Comparison of ENCODE assay signal across 9 mouse cellular contexts in genomic region chr2:31346096-31346495, GRCm38 (mm10). TPM values are rescaled to one million over a fixed set of nuclear protein-coding genes. Genes with fewer than 3 reads are reported as not detected.
A peak's percentile ranks its signal among the peaks of the same experiment; 100 is the strongest.
DNase-seq lines count a peak whose midpoint lies in the region; ATAC-seq and TF ChIP-seq lines count a peak whose summit lies in the region.
"Had no signal": no experiment of that assay in that cellular context is flagged by ENCODE, and none has a peak within 500 bp of the region (broad histone marks: within the 10 kb centered on the region; RNA-seq: fewer than 3 reads in every experiment).

No protein-coding gene starts in this region.

- no peak overlapping the region for H3K27ac ChIP-seq in kidney, postnatal 0 days
- no peak overlapping the region for H3K27ac ChIP-seq in kidney, embryonic 16.5 days (ENCODE audit: low read length)
- no peak overlapping the region for H3K27ac ChIP-seq in hindbrain, embryonic 13.5 days
- H3K27ac ChIP-seq: embryonic facial prominence, embryonic 13.5 days had no signal

- no peak overlapping the region for H3K4me3 ChIP-seq in kidney, postnatal 0 days (replicated peaks; ENCODE audit: low read depth, low read length)
- H3K4me3 ChIP-seq in kidney, embryonic 16.5 days (ENCODE audit: low read length), result no peak overlapping the region
- H3K4me3 ChIP-seq in hindbrain, embryonic 13.5 days, result no peak overlapping the region
- H3K4me3 ChIP-seq: embryonic facial prominence, embryonic 13.5 days had no signal

- no peaks in the 10 kb centered on the region for H3K27me3 ChIP-seq in kidney, postnatal 0 days (ENCODE audit: insufficient read depth, low read length)
- no peaks in the 10 kb centered on the region for H3K27me3 ChIP-seq in kidney, embryonic 16.5 days (ENCODE audit: insufficient read depth, low read length)
- H3K27me3 ChIP-seq in hindbrain, embryonic 13.5 days, result peaks cover 30% of the 10 kb centered on the region
- H3K27me3 ChIP-seq: embryonic facial prominence, embryonic 13.5 days had no signal

- no peaks in the 10 kb centered on the region for H3K36me3 ChIP-seq in kidney, postnatal 0 days (ENCODE audit: insufficient read depth, low read length)
- no peaks in the 10 kb centered on the region for H3K36me3 ChIP-seq in kidney, embryonic 16.5 days (ENCODE audit: insufficient read depth, low read length)
- no peaks in the 10 kb centered on the region for H3K36me3 ChIP-seq in hindbrain, embryonic 13.5 days
- H3K36me3 ChIP-seq: embryonic facial prominence, embryonic 13.5 days had no signal

- H3K9me3 ChIP-seq in kidney, postnatal 0 days (replicated peaks; ENCODE audit: low read length), result no peaks in the 10 kb centered on the region
- no peaks in the 10 kb centered on the region for H3K9me3 ChIP-seq in kidney, embryonic 16.5 days (ENCODE audit: low read length)
- no peaks in the 10 kb centered on the region for H3K9me3 ChIP-seq in hindbrain, embryonic 13.5 days
- H3K9me3 ChIP-seq: embryonic facial prominence, embryonic 13.5 days had no signal

- H3K4me1 ChIP-seq in kidney, postnatal 0 days (replicated peaks; ENCODE audit: insufficient read depth, low read length), result no peaks in the 10 kb centered on the region
- H3K4me1 ChIP-seq in kidney, embryonic 16.5 days (ENCODE audit: insufficient read depth, low read length), result no peaks in the 10 kb centered on the region
- H3K4me1 ChIP-seq in hindbrain, embryonic 13.5 days (replicated peaks), result no peaks in the 10 kb centered on the region

- no peak for TF ChIP-seq CTCF in kidney, postnatal 0 days (IDR thresholded peaks at IDR 0.05; ENCODE audit: low read depth)

- WGBS in kidney, postnatal 0 days, result 32% methylated on average over 12 of the region's 12 CpGs
- 28% methylated on average over 12 of the region's 12 CpGs for WGBS in kidney, embryonic 16.5 days
- 50% methylated on average over 12 of the region's 12 CpGs for WGBS in hindbrain, embryonic 13.5 days

- peak; percentile 85 for DNase-seq in kidney, postnatal 0 days (ENCODE audit: low spot score)
- DNase-seq in adrenal gland, adult 18-20 months (ENCODE audit: low spot score in 2 of 2), result peak; percentile 42 to 56
- DNase-seq in hindlimb bud, embryonic 11.5 days (ENCODE audit: extremely low spot score, low read depth, low spot score), result peak; percentile 64
- DNase-seq in ovary, postnatal 10 days (ENCODE audit: low spot score), result peak; percentile 32
- DNase-seq in cerebellum, adult 9-10 months, result no peak

- no peak overlapping the region for H3K9ac ChIP-seq in kidney, postnatal 0 days (ENCODE audit: low read depth, low read length)
- H3K9ac ChIP-seq in kidney, embryonic 16.5 days (replicated peaks; ENCODE audit: low read length), result no peak overlapping the region
- H3K9ac ChIP-seq in hindbrain, embryonic 13.5 days, result no peak overlapping the region
- H3K9ac ChIP-seq: embryonic facial prominence, embryonic 13.5 days had no signal

- ATAC-seq in kidney, postnatal 0 days (replicated peaks; ENCODE audit: low FRiP score, low read depth), result no peak; the same call in 1 of the 2 replicates
- no peak for ATAC-seq in kidney, embryonic 16.5 days (ENCODE audit: low FRiP score, low TSS enrichment)
- ATAC-seq in erythroblast, adult 5-6 weeks (replicated peaks; ENCODE audit: low FRiP score, poor library complexity, severe bottlenecking), result no peak
- no peak for ATAC-seq in hindbrain, embryonic 13.5 days (ENCODE audit: low FRiP score)

- no peak overlapping the region for H3K4me2 ChIP-seq in kidney, postnatal 0 days (ENCODE audit: low read length)
- no peak overlapping the region for H3K4me2 ChIP-seq in kidney, embryonic 16.5 days (replicated peaks; ENCODE audit: low read depth, low read length)
- H3K4me2 ChIP-seq in hindbrain, embryonic 13.5 days, result no peak overlapping the region
- H3K4me2 ChIP-seq: embryonic facial prominence, embryonic 13.5 days had no signal

RNA-seq across cellular contexts. Expression of gene Hmcn2, which starts 31.9 kb away (rescaled TPM):
- 0.68 and 1.0 TPM in 2 replicates for polyA plus RNA-seq in kidney, postnatal 0 days (2015; fragmentation: Nextera tagmentation; extraction: Ambion mirVana)
- 0.24 and 0.34 TPM in 2 replicates for polyA plus RNA-seq in kidney, embryonic 16.5 days (2015; fragmentation: Nextera tagmentation; extraction: Ambion mirVana)
- 1 to 10 TPM in 1 of 2 experiments, under 1 TPM in 1; 0.73 to 1.5 TPM for total RNA-seq in adrenal gland, adult 18-20 months (2021)
- not detected in 2 replicates for total RNA-seq in erythroblast, adult 5-6 weeks (2015; ENCODE audit: low replicate concordance)
- total RNA-seq in erythroblast, adult 5-6 weeks (2017; ENCODE audit: low replicate concordance), result not detected in 2 replicates
- polyA plus RNA-seq in hindbrain, embryonic 13.5 days (2015; fragmentation: Nextera tagmentation; extraction: Ambion mirVana), result 0.12 and 0.19 TPM in 2 replicates
- polyA plus RNA-seq: embryonic facial prominence, embryonic 13.5 days had no signal
